Mouse (Mus musculus): Measurements from ENCODE around the gene Brpf1. TPM values are rescaled to one million over a fixed set of nuclear protein-coding genes. Genes with fewer than 3 reads are reported as not detected.
A peak's percentile ranks its signal among the peaks of the same experiment; 100 is the strongest.

Brpf1 gene
- total RNA-seq (2021): 10 to 100 TPM; 10.2 to 10.3 TPM
- long read RNA-seq, experiment 1, full-length matches to known transcripts: 8 of 12 reads
- long read RNA-seq, experiment 1, partial matches to known transcripts: 2 of 12 reads
- long read RNA-seq, experiment 1, other reads (novel, unspliced or antisense): 2 of 12 reads
- long read RNA-seq, experiment 2, partial matches to known transcripts: 1 of 5 reads
- long read RNA-seq, experiment 2, other reads (novel, unspliced or antisense): 4 of 5 reads

GRCm38 (mm10) chr6:113306986-113307349 lies at the start of gene Brpf1:
Gene Brpf1, plus strand, starts transcription at chr6:113307137.
- intact Hi-C loops (cut with DNase I): loop anchor here (5.0 kb wide), 1 partner anchor 270 kb away; no protein-coding TSS in a partner anchor

GRCm38 (mm10) chr6:113261174-113261858 lies 45.6 kb upstream of the Brpf1 start:
- no peak overlapping the region for H3K4me3 ChIP-seq
- 0 out of 2 replicates have a peak overlapping the region, but pooled peaks have one; percentile 5 for H3K27ac ChIP-seq
- intact Hi-C loops (cut with DNase I): no loop called here
- no peak for TF ChIP-seq CTCF (IDR thresholded peaks at IDR 0.05)
- no peak for DNase-seq

More at GRCm38 (mm10) chr6:113306986-113307349, at the start of gene Brpf1:
- Histone ChIP-seq H3K4me3 (peak within 1 kb of the TSS; percentile 94), H3K27ac (peak within 1 kb of the TSS; percentile 100)
- DNase-seq: no peak
- peak; percentile 19 for TF ChIP-seq CTCF (IDR thresholded peaks at IDR 0.05)

GRCm38 (mm10) chr6:113263531-113263930 lies 43.4 kb upstream of the Brpf1 start:
- no peak for TF ChIP-seq CTCF (IDR thresholded peaks at IDR 0.05)
- intact Hi-C loops (cut with DNase I): no loop called here
- Histone ChIP-seq H3K4me3 (no peak overlapping the region), H3K27ac (no peak overlapping the region)
- DNase-seq: no peak

GRCm38 (mm10) chr6:113264429-113264828 lies 42.5 kb upstream of the Brpf1 start:
- intact Hi-C loops (cut with DNase I): no loop called here
- TF ChIP-seq CTCF (IDR thresholded peaks at IDR 0.05): no peak
- no peak overlapping the region for H3K4me3 ChIP-seq
- DNase-seq: no peak
- no peak overlapping the region for H3K27ac ChIP-seq

- DNase-seq: no peak
- no peak for TF ChIP-seq CTCF (IDR thresholded peaks at IDR 0.05)
Measured at GRCm38 (mm10) chr6:113266996-113267655, 39.8 kb upstream of the Brpf1 start.

GRCm38 (mm10) chr6:113267988-113268387 lies 38.9 kb upstream of the Brpf1 start:
- intact Hi-C loops (cut with DNase I): no loop called here
- Histone ChIP-seq H3K4me3 (no peak overlapping the region), H3K27ac (no peak overlapping the region)
- no peak for TF ChIP-seq CTCF (IDR thresholded peaks at IDR 0.05)
- DNase-seq: no peak

More at GRCm38 (mm10) chr6:113266996-113267655, 39.8 kb upstream of the Brpf1 start:
- H3K4me3 ChIP-seq: no peak overlapping the region
- intact Hi-C loops (cut with DNase I): no loop called here
- H3K27ac ChIP-seq: no peak overlapping the region

- H3K27ac ChIP-seq: no peak overlapping the region
- TF ChIP-seq CTCF (IDR thresholded peaks at IDR 0.05): no peak
- no peak for DNase-seq
Measured at GRCm38 (mm10) chr6:113272365-113272764, 34.6 kb upstream of the Brpf1 start.

GRCm38 (mm10) chr6:113276846-113277245 lies 30.1 kb upstream of the Brpf1 start:
- intact Hi-C loops (cut with DNase I): no loop called here
- TF ChIP-seq CTCF (IDR thresholded peaks at IDR 0.05): no peak

More at GRCm38 (mm10) chr6:113272365-113272764, 34.6 kb upstream of the Brpf1 start:
- intact Hi-C loops (cut with DNase I): no loop called here
- H3K4me3 ChIP-seq: no peak overlapping the region

GRCm38 (mm10) chr6:113281676-113282075 lies 25.3 kb upstream of the Brpf1 start:
- Histone ChIP-seq H3K27ac (no peak overlapping the region), H3K4me3 (no peak overlapping the region)
- intact Hi-C loops (cut with DNase I): no loop called here
- DNase-seq: no peak
- TF ChIP-seq CTCF (IDR thresholded peaks at IDR 0.05): no peak

More at GRCm38 (mm10) chr6:113276846-113277245, 30.1 kb upstream of the Brpf1 start:
- DNase-seq: no peak
- Histone ChIP-seq H3K4me3 (no peak overlapping the region), H3K27ac (no peak overlapping the region)

- intact Hi-C loops (cut with DNase I): no loop called here
Measured at GRCm38 (mm10) chr6:113282101-113282802, 24.7 kb upstream of the Brpf1 start, which contains the start of gene Cpne9. Gene Cpne9, plus strand, starts transcription at chr6:113282307.

GRCm38 (mm10) chr6:113282969-113283368 lies 24.0 kb upstream of the Brpf1 start:
- no peak for DNase-seq
- H3K27ac ChIP-seq: no peak overlapping the region
- intact Hi-C loops (cut with DNase I): no loop called here
- TF ChIP-seq CTCF (IDR thresholded peaks at IDR 0.05): no peak
- H3K4me3 ChIP-seq: 0 out of 2 replicates have a peak overlapping the region, but pooled peaks have one; percentile 26

More at GRCm38 (mm10) chr6:113282101-113282802, 24.7 kb upstream of the Brpf1 start, which contains the start of gene Cpne9:
- Histone ChIP-seq H3K27ac (no peak within 1 kb of the TSS), H3K4me3 (0 out of 2 replicates have a peak within 1 kb of the TSS, but pooled peaks have one; percentile 26)
- peak; percentile 25 for DNase-seq
- TF ChIP-seq CTCF (IDR thresholded peaks at IDR 0.05): no peak

- DNase-seq: no peak
- Histone ChIP-seq H3K4me3 (no peak overlapping the region), H3K27ac (no peak overlapping the region)
- intact Hi-C loops (cut with DNase I): no loop called here
- no peak for TF ChIP-seq CTCF (IDR thresholded peaks at IDR 0.05)
Measured at GRCm38 (mm10) chr6:113283500-113283899, 23.4 kb upstream of the Brpf1 start.
